Mouse (Mus musculus): Measurements from ENCODE around the gene Smco2.

DNA sequence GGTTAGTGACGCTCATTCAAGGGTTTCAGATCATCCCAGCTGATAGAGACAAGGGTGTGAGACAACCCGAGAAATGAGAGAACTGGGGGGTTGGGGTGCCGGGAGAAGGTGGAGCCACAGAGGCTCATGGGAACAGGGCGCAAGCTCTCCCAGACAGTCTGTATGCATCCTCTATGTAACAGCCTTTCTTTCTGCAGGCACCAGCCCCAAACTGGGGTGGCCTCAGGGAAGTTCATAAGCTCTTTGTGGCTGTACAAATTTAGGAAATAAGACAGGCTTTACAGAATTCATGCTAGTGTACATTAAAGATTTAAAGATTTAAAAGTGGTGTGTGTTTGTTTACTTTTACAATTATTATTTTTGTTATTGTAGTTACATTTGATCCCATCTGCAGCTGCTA lies 30.4 kb downstream of the Smco2 start:
- no peak for TF ChIP-seq POLR2A (IDR thresholded peaks at IDR 0.05; ENCODE audit: borderline replicate concordance, extremely low read depth, low read depth, low read length)
- no peak for TF ChIP-seq CTCF (IDR thresholded peaks at IDR 0.05; ENCODE audit: insufficient read depth, low read length)
